Mouse (Mus musculus): ENCODE measurements around the gene Gba2. TPM values are rescaled to one million over a fixed set of nuclear protein-coding genes. Genes with fewer than 3 reads are reported as not detected.
"Not testable (repeated sequence)": the region's sequence is repeated elsewhere in the genome, so short reads cannot be mapped to it uniquely, and the experiment has no call there.

Gba2 gene
- polyA plus RNA-seq, 1 experiment from 2014 or later, result 15.1 TPM

GRCm38 (mm10) chr4:43552437-43552836 lies 26.2 kb downstream of the Gba2 start:
- Histone ChIP-seq H3K9me3 (ENCODE audit: control insufficient read depth, low read length) (no peaks in the 10 kb centered on the region), H3K9ac (ENCODE audit: low read depth, low read length) (no peak overlapping the region), H3K4me2 (ENCODE audit: low read depth, low read length) (no peak overlapping the region), H3K36me3 (ENCODE audit: control insufficient read depth, insufficient read depth, low read length) (peaks cover 93% of the 10 kb centered on the region), H3K4me1 (ENCODE audit: control insufficient read depth, insufficient read depth, low read length) (no peaks in the 10 kb centered on the region), H3K4me3 (ENCODE audit: low read depth, low read length) (no peak overlapping the region), H3K27me3 (replicated peaks; ENCODE audit: control insufficient read depth, insufficient read depth, low read length) (no peaks in the 10 kb centered on the region), H3K27ac (replicated peaks; ENCODE audit: low read depth, low read length) (no peak overlapping the region)
- ATAC-seq (ENCODE audit: low read depth) (no peak), DNase-seq (ENCODE audit: low spot score) (no peak)
- WGBS, result 96% methylated on average over 5 of the region's 5 CpGs

- H3K9me3 ChIP-seq (ENCODE audit: control insufficient read depth, low read length); H3K27me3 ChIP-seq (replicated peaks; ENCODE audit: control insufficient read depth, insufficient read depth, low read length); ATAC-seq (ENCODE audit: low read depth); H3K4me3 ChIP-seq (ENCODE audit: low read depth, low read length); DNase-seq (ENCODE audit: low spot score); H3K27ac ChIP-seq (replicated peaks; ENCODE audit: low read depth, low read length); H3K4me2 ChIP-seq (ENCODE audit: low read depth, low read length); H3K4me1 ChIP-seq (ENCODE audit: control insufficient read depth, insufficient read depth, low read length); H3K9ac ChIP-seq (ENCODE audit: low read depth, low read length): not testable (repeated sequence)
- H3K36me3 ChIP-seq (ENCODE audit: control insufficient read depth, insufficient read depth, low read length), result peaks cover 99% of the 10 kb centered on the region
- WGBS, result 86% methylated on average over 6 of the region's 6 CpGs
Observed at GRCm38 (mm10) chr4:43551854-43552253, 26.8 kb downstream of the Gba2 start.

GRCm38 (mm10) chr4:43549055-43549454 lies 29.6 kb downstream of the Gba2 start:
- Histone ChIP-seq H3K4me2 (ENCODE audit: low read depth, low read length) (no peak overlapping the region), H3K27ac (replicated peaks; ENCODE audit: low read depth, low read length) (no peak overlapping the region), H3K4me1 (ENCODE audit: control insufficient read depth, insufficient read depth, low read length) (no peaks in the 10 kb centered on the region), H3K9ac (ENCODE audit: low read depth, low read length) (no peak overlapping the region), H3K27me3 (replicated peaks; ENCODE audit: control insufficient read depth, insufficient read depth, low read length) (no peaks in the 10 kb centered on the region), H3K4me3 (ENCODE audit: low read depth, low read length) (no peak overlapping the region), H3K9me3 (ENCODE audit: control insufficient read depth, low read length) (no peaks in the 10 kb centered on the region), H3K36me3 (ENCODE audit: control insufficient read depth, insufficient read depth, low read length) (peaks cover 100% of the 10 kb centered on the region)
- DNase-seq (ENCODE audit: low spot score) (no peak), ATAC-seq (ENCODE audit: low read depth) (no peak)
- WGBS, result 85% methylated on average over 12 of the region's 12 CpGs

- H3K4me1 ChIP-seq (ENCODE audit: control insufficient read depth, insufficient read depth, low read length), result no peaks in the 10 kb centered on the region
- H3K9me3 ChIP-seq (ENCODE audit: control insufficient read depth, low read length), result no peaks in the 10 kb centered on the region
- no peak overlapping the region for H3K9ac ChIP-seq (ENCODE audit: low read depth, low read length)
- no peak for ATAC-seq (ENCODE audit: low read depth)
- H3K4me3 ChIP-seq (ENCODE audit: low read depth, low read length), result no peak overlapping the region
- no peaks in the 10 kb centered on the region for H3K27me3 ChIP-seq (replicated peaks; ENCODE audit: control insufficient read depth, insufficient read depth, low read length)
- H3K4me2 ChIP-seq (ENCODE audit: low read depth, low read length), result no peak overlapping the region
- 96% methylated on average over 8 of the region's 8 CpGs for WGBS
- peaks cover 100% of the 10 kb centered on the region for H3K36me3 ChIP-seq (ENCODE audit: control insufficient read depth, insufficient read depth, low read length)
- H3K27ac ChIP-seq (replicated peaks; ENCODE audit: low read depth, low read length), result no peak overlapping the region
- DNase-seq (ENCODE audit: low spot score), result no peak
Observed at GRCm38 (mm10) chr4:43547160-43547559, 31.5 kb downstream of the Gba2 start.

GRCm38 (mm10) chr4:43546375-43547047 lies 32.2 kb downstream of the Gba2 start:
- 88% methylated on average over 11 of the region's 12 CpGs for WGBS
- H3K27ac ChIP-seq (replicated peaks; ENCODE audit: low read depth, low read length), result no peak overlapping the region
- H3K36me3 ChIP-seq (ENCODE audit: control insufficient read depth, insufficient read depth, low read length), result peaks cover 100% of the 10 kb centered on the region
- no peak for ATAC-seq (ENCODE audit: low read depth)
- DNase-seq (ENCODE audit: low spot score), result no peak
- H3K4me3 ChIP-seq (ENCODE audit: low read depth, low read length), result no peak overlapping the region
- H3K27me3 ChIP-seq (replicated peaks; ENCODE audit: control insufficient read depth, insufficient read depth, low read length), result no peaks in the 10 kb centered on the region
- no peaks in the 10 kb centered on the region for H3K4me1 ChIP-seq (ENCODE audit: control insufficient read depth, insufficient read depth, low read length)
- no peak overlapping the region for H3K9ac ChIP-seq (ENCODE audit: low read depth, low read length)
- no peaks in the 10 kb centered on the region for H3K9me3 ChIP-seq (ENCODE audit: control insufficient read depth, low read length)
- no peak overlapping the region for H3K4me2 ChIP-seq (ENCODE audit: low read depth, low read length)

- no peaks in the 10 kb centered on the region for H3K4me1 ChIP-seq (ENCODE audit: control insufficient read depth, insufficient read depth, low read length)
- WGBS, result 44% methylated on average over 2 of the region's 3 CpGs
- H3K4me3 ChIP-seq (ENCODE audit: low read depth, low read length), result no peak overlapping the region
- DNase-seq (ENCODE audit: low spot score) (peak; percentile 29), ATAC-seq (ENCODE audit: low read depth) (peak; percentile 39; the same call in 1 of the 2 replicates)
- H3K9ac ChIP-seq (ENCODE audit: low read depth, low read length), result no peak overlapping the region
- H3K9me3 ChIP-seq (ENCODE audit: control insufficient read depth, low read length), result no peaks in the 10 kb centered on the region
- no peaks in the 10 kb centered on the region for H3K27me3 ChIP-seq (replicated peaks; ENCODE audit: control insufficient read depth, insufficient read depth, low read length)
- peaks cover 100% of the 10 kb centered on the region for H3K36me3 ChIP-seq (ENCODE audit: control insufficient read depth, insufficient read depth, low read length)
- H3K4me2 ChIP-seq (ENCODE audit: low read depth, low read length), result no peak overlapping the region
- no peak overlapping the region for H3K27ac ChIP-seq (replicated peaks; ENCODE audit: low read depth, low read length)
Observed at GRCm38 (mm10) chr4:43542044-43542443, 36.6 kb downstream of the Gba2 start.

- H3K27ac ChIP-seq (replicated peaks; ENCODE audit: low read depth, low read length), result no peak overlapping the region
- DNase-seq (ENCODE audit: low spot score), result no peak
- 92% methylated on average over 9 of the region's 9 CpGs for WGBS
- no peak overlapping the region for H3K9ac ChIP-seq (ENCODE audit: low read depth, low read length)
- H3K4me2 ChIP-seq (ENCODE audit: low read depth, low read length), result no peak overlapping the region
- no peak for ATAC-seq (ENCODE audit: low read depth)
- H3K4me1 ChIP-seq (ENCODE audit: control insufficient read depth, insufficient read depth, low read length), result no peaks in the 10 kb centered on the region
- no peaks in the 10 kb centered on the region for H3K9me3 ChIP-seq (ENCODE audit: control insufficient read depth, low read length)
- H3K4me3 ChIP-seq (ENCODE audit: low read depth, low read length), result no peak overlapping the region
- no peaks in the 10 kb centered on the region for H3K27me3 ChIP-seq (replicated peaks; ENCODE audit: control insufficient read depth, insufficient read depth, low read length)
- peaks cover 100% of the 10 kb centered on the region for H3K36me3 ChIP-seq (ENCODE audit: control insufficient read depth, insufficient read depth, low read length)
Observed at GRCm38 (mm10) chr4:43536031-43536430, 42.6 kb downstream of the Gba2 start.

- H3K9ac ChIP-seq (ENCODE audit: low read depth, low read length), result no peak overlapping the region
- H3K36me3 ChIP-seq (ENCODE audit: control insufficient read depth, insufficient read depth, low read length), result peaks cover 100% of the 10 kb centered on the region
- H3K9me3 ChIP-seq (ENCODE audit: control insufficient read depth, low read length), result no peaks in the 10 kb centered on the region
- no peaks in the 10 kb centered on the region for H3K4me1 ChIP-seq (ENCODE audit: control insufficient read depth, insufficient read depth, low read length)
- ATAC-seq (ENCODE audit: low read depth), result no peak
- H3K27ac ChIP-seq (replicated peaks; ENCODE audit: low read depth, low read length), result no peak overlapping the region
- H3K4me2 ChIP-seq (ENCODE audit: low read depth, low read length), result no peak overlapping the region
- H3K27me3 ChIP-seq (replicated peaks; ENCODE audit: control insufficient read depth, insufficient read depth, low read length), result no peaks in the 10 kb centered on the region
- H3K4me3 ChIP-seq (ENCODE audit: low read depth, low read length), result no peak overlapping the region
- no peak for DNase-seq (ENCODE audit: low spot score)
- WGBS, result 89% methylated on average over 8 of the region's 8 CpGs
Observed at GRCm38 (mm10) chr4:43535628-43536027, 43.0 kb downstream of the Gba2 start.

GRCm38 (mm10) chr4:43533270-43533669 lies 45.4 kb downstream of the Gba2 start:
- ATAC-seq (ENCODE audit: low read depth), result no peak
- Histone ChIP-seq H3K27me3 (replicated peaks; ENCODE audit: control insufficient read depth, insufficient read depth, low read length) (no peaks in the 10 kb centered on the region), H3K36me3 (ENCODE audit: control insufficient read depth, insufficient read depth, low read length) (peaks cover 77% of the 10 kb centered on the region), H3K4me1 (ENCODE audit: control insufficient read depth, insufficient read depth, low read length) (no peaks in the 10 kb centered on the region), H3K4me2 (ENCODE audit: low read depth, low read length) (no peak overlapping the region), H3K9me3 (ENCODE audit: control insufficient read depth, low read length) (no peaks in the 10 kb centered on the region), H3K9ac (ENCODE audit: low read depth, low read length) (no peak overlapping the region), H3K27ac (replicated peaks; ENCODE audit: low read depth, low read length) (no peak overlapping the region), H3K4me3 (ENCODE audit: low read depth, low read length) (no peak overlapping the region)
- 83% methylated on average over 9 of the region's 9 CpGs for WGBS
- DNase-seq (ENCODE audit: low spot score), result no peak

All from embryonic facial prominence, embryonic 14.5 days (tissue).